Mouse (Mus musculus) brain, embryonic 14.5 days (tissue): Measurements from ENCODE around the gene Fam169b. TPM values are rescaled to one million over a fixed set of nuclear protein-coding genes. Genes with fewer than 3 reads are reported as not detected.
A peak's percentile ranks its signal among the peaks of the same experiment; 100 is the strongest.

ENCODE experiments used
- DNase-seq: peaks from one replicate; pipeline ENCODE4 v3.0.0-alpha.2; 2011; ENCODE audit warnings: low read depth
- CTCF ChIP-seq: fragments of 200-500 bp; IDR thresholded peaks from 2 replicates; pipeline ENCODE4 v1.5.1; 2012; ENCODE audit warnings: inconsistent platforms, mild to moderate bottlenecking, moderate library complexity, borderline replicate concordance; ENCODE audit not compliant: insufficient read depth, insufficient read length; ENCODE audit errors: extremely low read depth
- POLR2A ChIP-seq: fragments of 200-500 bp; IDR thresholded peaks from 2 replicates; pipeline ENCODE4 v1.6.1; 2012; ENCODE audit warnings: mild to moderate bottlenecking, inconsistent platforms, borderline replicate concordance; ENCODE audit not compliant: poor library complexity, insufficient read depth, insufficient read length, severe bottlenecking; ENCODE audit errors: extremely low read depth
- polyA plus RNA-seq: library from polyadenylated mRNA; depleted of rRNA; stranded (reverse); fragments of >200 nt; gene quantifications from 2 replicates; pipeline ENCODE4 v1.2.3, GENCODE M21; 2012

Gene Fam169b
- polyA plus RNA-seq, 1 experiment, result 0.10 TPM

DNA sequence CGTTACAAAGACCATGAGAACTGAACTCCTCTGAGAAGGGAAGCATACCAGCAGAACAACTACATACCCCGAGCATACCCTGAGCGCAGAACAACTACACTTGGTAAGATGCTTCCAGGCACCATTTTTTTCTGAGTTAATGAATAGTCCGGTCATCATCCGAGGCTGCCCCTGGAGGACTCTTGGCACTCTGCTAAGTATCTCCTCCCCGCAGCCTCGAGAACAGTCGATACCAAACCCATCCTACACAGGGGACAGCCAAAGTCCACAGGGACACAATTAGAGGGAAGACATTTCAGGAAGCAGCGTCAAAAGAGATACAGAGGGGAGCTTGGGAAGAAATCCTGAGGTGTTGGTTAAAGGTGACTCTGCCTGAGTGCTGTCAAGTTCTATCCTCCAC is 32.4 kb upstream of the Fam169b start:
- DNase-seq, result no peak
- TF ChIP-seq CTCF, result no peak
- no peak for TF ChIP-seq POLR2A

GRCm38 (mm10) chr7:68245681-68246080 is 28.0 kb upstream of the Fam169b start:
- DNase-seq, result no peak
- TF ChIP-seq POLR2A (no peak), CTCF (no peak)

DNA sequence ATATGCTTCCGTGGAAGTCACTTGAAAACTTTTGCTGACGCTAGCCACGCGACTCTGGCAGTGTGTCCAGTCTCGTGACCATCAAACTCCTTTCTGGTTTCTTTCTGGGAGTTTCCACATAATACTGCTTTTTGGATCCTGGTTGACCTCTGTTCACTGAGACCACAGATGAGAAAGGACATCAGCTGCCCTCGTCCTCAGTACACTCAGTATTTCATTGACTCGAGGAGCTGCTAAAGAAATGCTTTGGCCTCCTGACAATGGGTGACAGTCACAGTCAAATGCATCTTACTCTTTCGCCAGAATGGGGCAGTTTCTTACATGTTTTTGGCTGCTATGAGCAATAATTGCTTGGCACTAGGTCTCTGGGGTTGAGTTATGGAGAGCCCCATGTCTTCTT is 27.4 kb upstream of the Fam169b start:
- TF ChIP-seq CTCF (no peak), POLR2A (no peak)
- DNase-seq, result no peak

GRCm38 (mm10) chr7:68250411-68250810 is 23.2 kb upstream of the Fam169b start:
- TF ChIP-seq CTCF, result no peak
- no peak for TF ChIP-seq POLR2A
- no peak for DNase-seq

DNA sequence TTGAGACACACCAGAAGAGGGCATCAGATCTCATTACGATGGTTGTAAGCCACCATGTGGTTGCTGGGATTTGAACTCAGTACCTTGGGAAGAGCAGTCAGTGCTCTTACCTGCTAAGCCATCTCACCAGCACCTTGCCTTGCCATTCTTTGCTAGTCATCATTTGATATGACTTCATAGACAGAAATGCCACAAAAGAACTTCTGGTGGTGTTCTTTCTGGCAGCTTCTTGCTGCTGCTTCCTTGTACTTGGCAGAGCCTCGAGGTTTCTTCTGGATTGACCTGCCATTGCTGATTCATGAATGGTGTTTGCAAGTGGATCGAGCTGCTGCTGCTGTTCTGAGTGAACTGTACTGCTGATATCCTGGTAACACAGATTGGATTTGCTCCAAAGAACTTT is 22.7 kb upstream of the Fam169b start:
- no peak for DNase-seq
- TF ChIP-seq POLR2A (no peak), CTCF (no peak)

DNA sequence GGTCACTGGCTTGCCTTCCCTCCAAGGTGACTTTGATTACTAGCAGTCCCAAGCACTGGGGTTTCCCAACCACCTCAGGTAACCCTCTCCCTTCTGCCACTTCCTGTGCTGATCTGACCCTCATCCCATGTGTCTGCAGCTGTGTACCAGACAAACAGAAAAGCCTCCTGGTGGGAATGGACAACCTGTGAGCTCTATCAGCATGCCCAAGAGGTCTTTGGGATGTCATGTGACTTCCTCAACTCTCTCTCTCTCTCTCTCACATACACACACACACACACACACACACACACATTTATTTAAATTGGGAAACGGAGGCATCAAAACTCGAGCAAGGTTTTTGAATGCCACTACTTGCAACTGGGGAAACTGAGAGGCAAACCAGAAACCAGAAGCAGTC is 15.9 kb upstream of the Fam169b start:
- DNase-seq, result no peak
- TF ChIP-seq CTCF, result no peak
- TF ChIP-seq POLR2A, result no peak

DNA sequence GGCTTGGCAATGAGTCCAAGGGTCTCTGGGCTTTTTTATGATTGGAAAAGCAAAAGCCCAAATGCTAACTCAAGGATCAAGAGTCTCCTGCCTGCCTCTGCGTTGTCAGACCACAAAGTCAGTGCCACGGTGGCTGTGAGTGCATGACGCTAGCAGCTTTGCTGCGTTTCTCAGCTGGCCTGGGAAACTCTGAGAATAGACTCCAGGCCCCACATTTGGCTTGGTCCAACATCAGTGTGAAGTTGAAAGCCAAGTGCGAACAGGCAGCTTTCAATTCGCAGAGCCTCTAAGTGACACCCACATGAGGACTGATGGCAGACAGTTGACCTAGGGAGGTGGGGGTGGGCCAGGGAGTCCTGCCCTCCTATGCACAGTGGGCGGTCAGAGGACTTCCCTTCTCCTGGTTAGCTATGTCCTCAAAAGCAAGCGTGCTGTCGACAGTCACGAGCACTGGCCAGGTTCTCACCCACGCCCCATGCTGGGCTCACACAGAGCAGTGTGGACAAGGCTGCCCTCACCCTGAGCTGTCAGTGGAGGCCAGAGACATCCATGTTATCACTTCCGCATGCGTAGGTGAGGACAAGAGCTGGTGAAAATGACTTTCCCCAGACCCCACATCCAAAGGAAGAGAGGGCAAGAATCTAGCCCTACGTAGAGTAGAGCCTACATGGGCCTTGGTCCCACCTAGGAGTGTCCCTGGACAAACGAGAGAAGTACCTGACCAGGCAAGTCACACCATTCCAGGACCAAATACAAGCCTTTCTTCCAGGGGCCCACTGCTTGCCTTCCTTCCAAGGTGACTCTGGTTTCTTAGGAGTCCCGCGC is 15.1 kb upstream of the Fam169b start:
- no peak for DNase-seq
- TF ChIP-seq POLR2A (no peak), CTCF (no peak)

- TF ChIP-seq CTCF, result no peak
- no peak for DNase-seq
These were observed 14.0 kb upstream of the Fam169b start for GRCm38 (mm10) chr7:68259523-68260081.

- no peak for TF ChIP-seq POLR2A
- no peak for TF ChIP-seq CTCF
- DNase-seq, result no peak
These were observed 10.9 kb upstream of the Fam169b start for GRCm38 (mm10) chr7:68262612-68263200.

DNA sequence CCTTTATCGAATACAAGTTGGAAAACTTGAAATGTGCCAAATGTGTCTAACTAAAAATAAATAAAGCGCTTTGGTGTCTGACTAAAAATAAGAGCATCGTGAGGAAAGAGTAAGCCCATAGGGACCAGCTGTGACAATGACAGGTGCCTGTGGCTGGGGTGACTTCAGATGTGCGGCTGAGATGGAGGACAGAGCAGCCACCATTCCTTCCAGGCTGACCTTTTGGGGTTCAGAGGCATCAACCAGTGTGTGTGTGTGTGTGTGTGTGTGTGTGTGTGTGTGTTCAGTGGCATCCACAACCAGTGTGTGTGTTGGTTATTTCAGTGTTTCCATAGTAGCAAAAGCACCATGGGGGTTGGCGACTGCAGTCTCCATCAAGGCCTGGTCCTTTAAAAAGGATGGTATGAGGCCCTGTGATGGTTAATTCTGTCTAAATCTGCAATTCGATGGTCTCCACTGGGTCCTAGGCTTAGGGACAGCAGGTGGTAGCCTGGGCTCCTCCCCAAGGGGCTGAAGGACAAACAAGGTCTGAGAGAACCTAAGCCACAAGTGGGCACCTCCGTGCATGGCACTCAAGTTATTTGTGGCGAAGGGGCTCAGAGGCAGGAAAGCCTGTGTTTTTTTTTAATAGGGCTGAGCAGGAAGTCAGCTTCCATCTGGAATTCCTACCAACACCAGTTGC is 10.2 kb upstream of the Fam169b start:
- DNase-seq, result no peak
- TF ChIP-seq POLR2A (no peak), CTCF (no peak)

GRCm38 (mm10) chr7:68264028-68264453 is 9.6 kb upstream of the Fam169b start, which contains the start of gene Pgpep1l:
Pgpep1l (minus strand) TSS chr7:68264233.
- peak; percentile 47 for DNase-seq
- TF ChIP-seq CTCF (no peak), POLR2A (no peak)

GRCm38 (mm10) chr7:68264531-68264930 is 9.1 kb upstream of the Fam169b start:
- TF ChIP-seq CTCF (no peak), POLR2A (no peak)
- peak; percentile 77 for DNase-seq

DNA sequence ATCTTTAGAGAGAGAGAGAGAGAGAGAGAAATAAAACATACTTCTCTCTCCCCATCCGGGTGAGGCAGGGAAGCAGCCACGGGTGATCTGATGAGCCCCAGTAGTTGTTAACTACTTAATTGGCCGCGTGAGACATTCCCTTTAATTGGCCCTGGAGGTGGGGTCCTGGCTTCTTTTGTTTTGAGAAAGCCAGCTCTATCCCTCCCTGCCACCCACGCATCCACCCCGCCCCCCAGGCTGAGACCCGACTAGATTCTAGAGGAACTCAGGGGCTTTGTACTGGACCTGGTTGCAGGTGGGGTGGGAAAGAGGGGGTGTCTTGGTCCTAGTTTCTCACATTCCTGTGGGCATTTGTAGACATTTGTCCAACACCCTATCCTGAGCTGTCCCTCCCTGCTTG is 8.2 kb upstream of the Fam169b start:
- TF ChIP-seq CTCF (no peak), POLR2A (no peak)
- DNase-seq, result no peak
